Mouse (Mus musculus) cerebellum, adult 9-11 months (tissue): ENCODE results near the gene Chrm2.

Source experiments
- DNase-seq: peaks from one replicate; pipeline ENCODE4 v3.0.0; 2022

Chrm2 gene

GRCm38 (mm10) chr6:36523599-36523998, 135.7 kb downstream of the Chrm2 start:
- DNase-seq: no peak

GRCm38 (mm10) chr6:36528509-36528908, 140.6 kb downstream of the Chrm2 start:
- DNase-seq: no peak

GRCm38 (mm10) chr6:36541247-36541646, 153.4 kb downstream of the Chrm2 start:
- DNase-seq: no peak

- DNase-seq: no peak
Observed at GRCm38 (mm10) chr6:36566886-36567285, 179.0 kb downstream of the Chrm2 start.
